ENCODE assay signal across 8 mouse cellular contexts in the genomic region with DNA sequence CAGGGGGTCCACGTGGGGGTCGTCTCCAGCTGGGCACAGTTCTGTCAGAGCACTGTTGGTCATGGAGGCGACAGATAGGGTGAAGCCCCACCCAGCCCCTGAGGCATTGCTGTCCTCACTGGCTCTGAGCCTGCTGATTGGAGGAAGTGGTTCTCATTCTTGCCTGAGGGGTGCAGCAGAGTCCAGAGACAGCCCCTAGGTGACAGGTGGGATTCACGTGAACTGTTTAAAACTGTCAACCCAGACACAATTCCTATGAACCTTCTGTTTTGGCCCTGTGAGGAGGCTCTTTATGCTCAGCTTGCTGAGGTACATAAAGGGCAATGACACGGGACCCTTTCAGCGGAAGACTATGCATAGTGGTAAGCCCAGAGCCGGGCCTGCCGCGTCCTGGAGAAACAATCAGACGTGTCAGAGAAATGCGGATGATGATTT.
DNase-seq lines count a peak whose midpoint lies in the region; ATAC-seq and TF ChIP-seq lines count a peak whose summit lies in the region.

No protein-coding gene starts in this region.

- H3K36me3 ChIP-seq in hindbrain, postnatal 0 days (ENCODE audit: insufficient read depth, low read length), result no peaks in the 10 kb centered on the region

- peak; percentile 78 for ATAC-seq in hindbrain, postnatal 0 days

- peak; percentile 22 to 44 for DNase-seq in cerebellum, postnatal 14 days
- no peak for DNase-seq in cerebellum, adult 11 months
- DNase-seq in brain, adult 2 months (ENCODE audit: low read depth, low spot score), result peak; percentile 69
- peak; percentile 59 for DNase-seq in hindbrain, postnatal 0 days (ENCODE audit: low spot score)
- DNase-seq in liver, result peak; percentile 49
- peak; percentile 50 to 61 for DNase-seq in right cerebral cortex, postnatal 10 days (ENCODE audit: low spot score in 2 of 2)
- no peak for DNase-seq in gastrocnemius, postnatal 25 days
- no peak for DNase-seq in spleen, postnatal 14 days (ENCODE audit: low spot score in 2 of 2)

- H3K9ac ChIP-seq in hindbrain, postnatal 0 days (replicated peaks; ENCODE audit: low read length), result no peak overlapping the region

- no peaks in the 10 kb centered on the region for H3K9me3 ChIP-seq in hindbrain, postnatal 0 days (ENCODE audit: low read length)

- H3K27ac ChIP-seq in hindbrain, postnatal 0 days, result no peak overlapping the region

- peak overlapping the region; percentile 24; the same call in 1 of the 2 replicates for H3K4me2 ChIP-seq in hindbrain, postnatal 0 days (ENCODE audit: low read depth, low read length)

- peaks cover 5% of the 10 kb centered on the region; the same call in 1 of the 2 replicates for H3K4me1 ChIP-seq in hindbrain, postnatal 0 days (ENCODE audit: insufficient read depth, low read length)

- H3K27me3 ChIP-seq in hindbrain, postnatal 0 days (ENCODE audit: insufficient read depth, low read length), result no peaks in the 10 kb centered on the region

- WGBS in hindbrain, postnatal 0 days, result 26% methylated on average over 11 of the region's 11 CpGs

- peak; percentile 69 for TF ChIP-seq CTCF in hindbrain, postnatal 0 days (IDR thresholded peaks at IDR 0.05; ENCODE audit: low read depth)

- H3K4me3 ChIP-seq in hindbrain, postnatal 0 days (ENCODE audit: low read length), result no peak overlapping the region

Comparison
In these comparisons a context has a peak if more than half of its experiments do, and no peak if none do; other contexts are left out.
1. DNase-seq: peak in cerebellum, postnatal 14 days (2 of 2), brain, adult 2 months (single experiment), hindbrain, postnatal 0 days (single experiment), liver (single experiment) and right cerebral cortex, postnatal 10 days (2 of 2); none in cerebellum, adult 11 months (single experiment), gastrocnemius, postnatal 25 days (single experiment) and spleen, postnatal 14 days (0 of 2).